Mouse (Mus musculus): ENCODE results near the gene Tprn.

Tprn gene

DNA sequence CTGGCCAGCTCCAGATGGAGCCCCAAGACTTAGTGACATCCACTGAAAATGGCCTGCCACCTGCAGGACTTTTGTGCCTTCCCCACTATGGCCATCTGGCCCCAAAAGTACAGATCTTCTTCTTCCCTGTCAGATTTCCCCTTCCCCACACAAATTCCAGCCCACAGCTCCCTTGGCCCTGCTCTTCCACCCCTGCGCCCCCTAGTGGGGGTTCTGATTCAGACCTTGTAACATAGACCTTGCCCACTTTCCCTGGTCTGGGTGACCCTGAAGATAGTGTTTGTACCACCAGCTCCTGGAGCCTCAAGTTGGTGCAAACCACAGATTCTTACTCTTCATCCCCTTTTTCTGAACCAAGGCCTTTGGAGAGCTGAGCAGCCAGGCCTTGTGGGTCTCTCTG is 30.4 kb downstream of the Tprn start:
- peak in 1 of 2 experiments; percentile 70 for DNase-seq (ENCODE audit: low spot score in 2 of 2)

DNA sequence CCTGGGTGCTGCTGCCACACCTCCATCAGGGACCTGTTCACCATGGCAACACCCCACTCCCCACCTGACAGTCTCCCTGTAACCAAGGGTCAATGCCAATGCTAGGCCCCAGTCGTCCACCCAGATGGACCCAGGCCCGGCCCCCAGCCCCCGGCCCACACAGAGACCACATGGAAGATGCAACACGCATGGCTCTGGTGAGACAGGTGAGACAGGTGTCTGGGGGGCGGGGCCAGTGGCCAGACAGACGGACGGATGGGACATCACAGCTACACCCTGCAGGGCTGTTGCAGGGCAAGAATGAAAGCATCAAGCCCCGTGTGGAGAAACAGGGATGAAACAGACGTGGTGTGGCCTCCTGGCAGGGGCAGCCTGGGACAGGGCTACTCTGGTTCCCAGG is 31.3 kb downstream of the Tprn start:
- DNase-seq (ENCODE audit: low spot score in 2 of 2) = no peak

DNA sequence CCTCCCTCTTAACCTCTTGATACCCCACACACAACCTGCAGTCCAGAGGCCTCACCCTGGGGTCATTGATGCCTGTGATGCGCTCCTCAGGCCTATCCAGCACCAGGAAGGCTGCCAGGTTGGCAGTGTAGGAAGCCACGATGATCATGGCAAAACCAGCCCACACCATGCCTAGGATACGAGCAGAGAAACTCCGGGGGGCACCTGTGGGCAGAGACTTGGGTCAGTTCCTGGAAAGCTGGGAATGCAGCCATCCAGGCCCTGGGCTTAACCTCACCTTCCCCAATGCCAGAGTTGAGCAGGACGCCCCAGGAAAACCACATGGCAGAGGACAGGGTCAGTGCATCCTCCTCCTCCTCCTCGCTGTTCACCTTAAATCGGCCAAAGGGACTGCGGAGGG is 34.7 kb downstream of the Tprn start:
- no peak for DNase-seq (ENCODE audit: low spot score in 2 of 2)

DNA sequence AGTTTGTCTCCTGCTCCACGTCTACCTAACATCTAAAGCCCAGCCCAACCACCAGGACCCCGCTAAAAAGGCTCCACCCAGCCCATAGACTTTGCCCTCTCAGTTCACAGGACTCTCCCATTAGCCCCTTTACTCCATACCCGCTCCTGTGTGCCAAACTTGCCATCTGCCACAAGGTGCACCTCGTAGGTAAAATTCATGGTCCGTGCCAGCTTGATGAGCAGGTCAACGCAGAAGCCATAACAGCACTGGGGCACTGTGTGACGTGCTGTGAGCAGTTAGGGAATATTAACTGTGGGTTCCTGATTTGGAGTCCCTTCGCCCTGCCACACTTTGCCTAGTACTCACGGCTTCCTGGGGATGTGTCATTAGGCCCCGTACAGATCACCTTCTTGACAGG is 35.6 kb downstream of the Tprn start:
- no peak for DNase-seq (ENCODE audit: low spot score in 2 of 2)

DNA sequence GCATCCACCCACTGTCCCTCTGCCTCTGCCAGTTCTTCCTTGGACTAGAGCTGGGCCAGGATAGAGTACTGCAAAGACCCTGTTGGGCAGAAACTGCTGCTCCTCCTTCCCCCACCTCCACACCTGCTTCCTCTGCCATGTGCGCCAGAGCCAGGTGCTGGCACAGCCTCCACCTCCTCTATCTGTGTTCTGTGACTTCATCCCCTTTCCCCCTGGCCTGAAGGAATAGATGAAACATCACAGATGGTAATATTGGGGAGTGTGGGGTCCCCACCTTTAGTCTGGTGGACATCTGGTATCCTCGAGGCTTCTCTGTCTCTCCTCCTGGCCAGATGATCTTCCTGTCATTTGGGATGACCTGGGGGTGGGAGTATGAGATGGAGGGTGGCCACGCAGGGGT is 41.0 kb downstream of the Tprn start:
- no peak for DNase-seq (ENCODE audit: low spot score in 2 of 2)

DNA sequence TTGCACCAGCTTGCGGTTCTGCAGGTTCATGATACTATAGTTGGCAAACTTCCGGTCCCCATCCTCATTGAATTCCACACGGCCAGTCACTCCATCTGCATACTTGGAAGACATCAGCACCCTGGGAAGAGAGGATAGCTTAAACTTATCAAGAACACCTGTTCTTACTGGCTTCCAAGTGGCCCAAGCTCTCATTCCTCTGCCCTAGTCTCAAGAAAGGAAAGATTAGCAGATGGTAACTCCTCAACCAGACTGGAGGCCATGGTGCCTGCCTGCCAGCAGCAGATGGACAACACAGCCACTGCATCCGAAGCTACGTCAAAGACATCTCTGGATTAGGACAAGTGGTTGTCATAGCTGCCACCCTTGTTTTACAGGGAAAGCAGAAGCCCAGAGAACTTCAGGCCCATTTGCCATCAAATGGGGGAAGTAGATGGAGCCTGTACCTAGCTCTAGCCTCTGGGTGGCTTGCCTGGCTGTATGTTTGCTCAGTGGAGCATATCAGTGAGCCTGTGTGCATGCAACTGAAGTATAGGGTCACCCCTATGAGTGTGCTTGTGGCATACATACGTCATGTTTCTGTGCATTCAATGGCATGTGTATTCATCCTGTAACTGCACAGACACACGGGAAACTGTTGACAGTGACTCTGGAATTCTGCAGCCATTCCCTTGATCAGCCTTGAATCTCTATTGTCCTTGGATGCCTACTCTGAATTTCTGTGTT is 41.7 kb downstream of the Tprn start:
- no peak for DNase-seq (ENCODE audit: low spot score in 2 of 2)

DNA sequence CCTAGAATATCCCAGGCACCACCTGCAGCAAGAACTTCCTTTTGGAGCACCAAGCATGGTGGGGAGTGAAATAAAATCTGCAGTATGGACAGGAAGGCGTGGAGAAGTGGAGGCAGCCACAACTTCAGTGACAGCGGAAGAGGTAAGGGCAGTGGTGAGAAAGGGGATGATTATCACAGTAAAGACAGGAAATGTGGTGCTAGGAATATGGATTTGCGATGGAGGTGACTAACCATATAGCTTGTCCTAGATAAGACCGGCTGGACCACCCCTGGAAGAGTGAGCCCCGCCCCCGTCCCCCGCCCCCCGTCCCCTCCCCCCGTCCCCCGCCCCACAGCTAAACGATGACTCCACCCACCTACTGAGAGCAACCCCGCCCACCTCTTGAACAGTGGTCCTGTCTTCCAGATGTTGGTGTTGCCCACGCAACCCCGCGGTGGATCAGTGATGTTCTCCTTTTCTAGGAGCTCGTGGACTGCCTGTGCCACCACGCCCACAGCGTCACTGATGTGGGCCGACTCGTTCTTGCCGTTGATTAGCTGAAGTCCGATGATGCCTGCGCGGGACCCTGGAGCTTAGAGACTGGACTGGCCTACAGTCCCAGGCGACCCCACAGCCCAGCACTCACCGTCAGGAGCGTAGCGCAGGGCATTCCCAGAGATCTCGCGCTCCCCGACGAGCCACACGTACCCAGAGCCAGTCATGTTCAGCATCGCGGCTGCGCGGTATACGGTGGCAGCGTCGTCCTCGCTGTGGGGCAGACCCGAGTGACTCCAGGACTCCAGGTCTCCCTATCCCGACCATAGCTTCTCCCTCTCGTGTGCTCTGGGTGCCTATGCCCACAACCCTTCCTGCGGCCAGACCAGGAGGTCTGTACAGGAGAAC is 42.5 kb downstream of the Tprn start:
- DNase-seq (ENCODE audit: low spot score in 2 of 2) = no peak

DNA sequence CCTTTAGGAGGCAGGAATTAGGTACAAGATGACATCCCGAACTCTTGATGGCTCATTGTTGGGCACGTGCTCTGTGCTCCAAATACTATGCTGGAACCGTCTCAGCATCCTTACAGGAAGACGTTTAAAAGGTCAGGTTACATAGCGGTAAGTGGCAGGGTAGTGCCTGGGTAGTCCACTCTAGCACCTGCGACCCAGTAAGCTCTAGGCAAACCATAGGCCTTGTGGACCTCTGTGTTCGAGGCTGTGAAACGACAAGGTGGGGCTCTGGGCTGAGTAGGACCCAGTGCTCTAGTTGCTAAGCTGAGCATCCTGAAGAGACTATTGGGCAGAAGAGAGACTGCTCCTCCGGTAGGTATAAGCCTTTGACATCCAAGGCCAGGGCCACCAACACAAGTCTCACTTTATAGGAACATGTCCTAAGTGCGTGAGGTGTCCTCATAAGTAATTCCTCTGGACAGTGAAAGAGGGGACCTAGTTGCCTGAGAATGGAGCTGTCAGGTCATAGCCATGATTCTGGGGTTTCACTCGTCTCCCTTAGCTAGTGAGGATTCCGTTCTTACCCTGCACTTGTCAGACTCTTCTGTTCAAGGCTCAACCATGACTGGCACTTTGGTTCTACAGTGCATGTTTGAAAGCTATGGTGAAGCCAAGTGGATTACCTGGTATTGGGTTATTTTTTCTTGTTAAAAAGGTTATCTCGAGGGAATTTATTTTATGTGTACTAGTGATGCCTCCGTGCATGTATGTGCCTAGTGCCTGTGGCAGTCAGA is 43.4 kb downstream of the Tprn start:
- DNase-seq (ENCODE audit: low spot score in 2 of 2) = no peak

DNA sequence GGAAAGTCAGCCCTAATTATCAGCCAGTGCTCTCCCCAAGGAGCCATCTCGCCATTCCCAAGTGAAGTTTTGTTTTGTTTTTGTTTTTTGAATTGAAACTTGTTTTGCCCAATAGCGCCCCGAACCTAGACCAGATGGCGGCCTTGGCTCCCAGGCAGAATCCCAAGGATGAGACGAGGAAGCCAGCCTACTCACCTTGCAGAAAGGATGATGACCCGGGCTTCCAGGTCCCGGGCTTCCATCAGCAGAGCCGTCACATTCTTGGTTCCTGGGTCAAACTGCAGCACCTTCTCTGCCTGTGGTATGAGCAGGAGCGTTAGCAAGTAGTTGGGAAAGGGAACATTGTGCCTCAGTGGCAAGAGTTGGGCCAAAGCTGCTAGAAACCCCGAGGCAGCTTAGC is 47.8 kb downstream of the Tprn start:
- DNase-seq (ENCODE audit: low spot score in 2 of 2) = no peak

DNA sequence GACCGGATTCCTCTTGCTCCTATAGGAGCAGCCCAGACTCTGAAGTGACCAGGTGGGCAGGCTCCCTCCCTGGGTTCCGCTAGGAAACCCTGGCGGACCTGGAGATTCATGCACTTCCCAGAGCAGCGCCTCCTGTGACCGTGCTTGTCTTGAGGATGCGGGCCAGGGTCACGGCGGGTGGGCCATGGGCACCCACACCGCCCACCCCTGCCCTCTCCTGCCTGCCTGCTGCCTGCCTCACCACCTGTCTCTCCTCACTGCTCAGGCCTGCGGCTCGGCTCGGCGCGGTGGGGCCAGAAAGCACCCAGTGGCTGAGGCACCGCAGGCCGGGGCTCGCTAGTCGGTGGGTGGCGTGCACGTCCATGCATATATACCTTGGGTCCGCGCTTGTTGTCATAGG is 48.6 kb downstream of the Tprn start:
- DNase-seq (ENCODE audit: low spot score in 2 of 2) = no peak

DNA sequence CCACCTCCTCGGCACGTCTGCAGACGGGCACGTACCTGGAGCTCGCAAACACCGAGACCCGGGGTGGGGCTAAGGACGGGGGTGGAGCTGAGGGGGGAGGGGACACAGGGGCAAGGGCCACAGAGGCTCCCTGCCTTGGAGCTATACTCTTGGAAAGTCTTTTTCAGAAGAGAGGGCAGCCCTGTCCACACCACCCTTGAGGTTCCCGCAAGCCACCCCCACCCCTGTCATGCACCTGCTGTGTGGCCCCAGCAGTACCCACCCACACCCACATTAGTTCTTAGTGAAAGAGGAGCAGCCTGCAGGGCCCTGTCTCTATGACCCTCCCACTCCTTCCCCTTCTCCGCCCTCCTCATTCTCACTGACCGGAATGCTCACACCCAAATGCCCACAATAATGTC is 49.1 kb downstream of the Tprn start:
- DNase-seq (ENCODE audit: low spot score in 2 of 2) = no peak

DNA sequence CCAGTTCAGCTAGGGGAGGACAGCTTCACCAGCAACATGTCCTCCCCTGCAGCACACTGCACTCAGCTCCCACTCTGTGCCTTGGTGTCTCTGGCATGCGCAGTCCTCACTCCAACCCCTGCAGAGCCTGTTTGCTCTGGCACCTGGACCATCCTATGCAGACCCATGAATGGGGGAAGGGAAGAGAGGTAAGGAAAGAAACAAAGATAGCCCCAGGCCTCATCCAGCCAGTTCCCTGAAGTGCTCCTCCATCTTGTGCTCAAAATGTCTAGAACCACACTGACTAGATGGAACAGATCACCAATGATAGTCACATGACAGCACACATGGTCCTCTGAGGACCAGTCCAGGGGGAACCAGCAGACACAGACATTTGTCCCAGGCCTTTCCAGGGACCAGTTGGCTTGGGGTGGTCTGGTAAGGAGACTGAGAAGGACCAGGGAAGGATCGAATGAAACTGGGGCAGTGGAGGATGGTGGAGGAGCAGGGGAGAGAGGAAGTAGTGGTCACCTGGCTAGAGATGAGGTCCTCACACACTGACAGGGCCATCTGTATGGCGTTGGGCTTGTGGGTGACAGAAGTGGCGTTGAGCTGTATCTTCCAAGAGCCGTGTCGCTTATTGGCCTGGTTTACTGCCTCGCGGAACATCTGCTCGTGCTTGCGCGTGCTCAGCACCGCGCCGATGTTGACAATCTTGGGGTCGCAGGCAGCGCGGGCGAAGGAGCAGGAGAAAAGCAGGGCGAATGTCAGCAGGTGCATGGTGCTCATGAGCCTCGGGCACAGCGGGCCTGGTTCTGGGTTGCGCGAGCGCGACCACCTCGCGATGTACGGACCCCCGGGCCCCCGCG is 55.9 kb downstream of the Tprn start:
- no peak for DNase-seq (ENCODE audit: low spot score in 2 of 2)

DNA sequence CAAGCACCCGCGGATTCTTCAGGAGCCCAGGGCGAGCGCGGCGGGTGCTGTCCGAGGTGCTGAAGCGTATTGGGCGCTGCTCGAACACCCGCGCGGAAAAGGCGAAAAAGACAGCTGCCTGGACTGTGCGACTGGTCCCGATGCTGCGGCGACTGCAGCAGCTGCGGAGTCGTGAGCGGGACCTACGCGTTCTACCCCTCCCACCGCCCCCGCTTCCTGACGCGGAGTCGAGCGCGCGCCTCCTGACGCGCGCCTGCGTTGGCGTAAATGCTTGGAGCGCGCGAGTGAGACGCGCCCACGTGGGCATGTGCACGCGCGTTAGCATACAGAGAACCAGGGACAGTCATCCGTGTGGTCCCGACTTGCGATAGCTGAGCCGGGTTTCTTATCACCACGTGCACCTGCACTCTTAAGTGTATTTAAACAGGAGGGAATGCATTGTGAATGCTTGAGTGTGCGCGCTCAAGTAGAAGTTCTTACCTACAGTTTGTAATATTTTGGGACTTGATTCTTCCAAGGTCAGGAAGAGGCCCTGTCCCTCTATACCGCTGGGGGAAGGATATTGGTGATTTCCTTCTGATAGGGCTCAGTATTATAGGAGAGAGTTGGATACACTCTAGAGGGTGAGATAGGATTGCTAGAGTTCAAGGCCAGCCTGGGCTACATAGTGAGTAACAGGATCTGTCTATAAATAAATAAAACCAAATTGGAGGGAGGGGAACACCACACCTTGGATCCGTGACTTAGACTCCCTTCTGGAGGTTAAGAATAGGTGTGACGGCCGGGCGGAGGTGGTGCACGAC is 56.8 kb downstream of the Tprn start, which contains the start of gene Grin1:
TSS of gene Grin1 (minus strand) at position 217 of the 803 bp plus-strand sequence.
- DNase-seq (ENCODE audit: low spot score in 2 of 2) = no peak

Data from heart, adult 9 months (tissue).